Mouse (Mus musculus) spleen, adult 2 months (tissue): ENCODE measurements at regions not wholly inside any gene's neighbourhood (a gene's known extent, or its start where the extent isn't known, plus 50 kb on each side); places are given as distances from the start of the nearest gene placed in this dataset.

Experiments
- CTCF ChIP-seq: fragments of 200-500 bp; IDR thresholded peaks from 2 replicates; pipeline ENCODE4 v1.5.1; 2011; ENCODE audit warnings: mild to moderate bottlenecking, inconsistent platforms; ENCODE audit not compliant: insufficient read depth, insufficient read length, insufficient replicate concordance; ENCODE audit errors: extremely low read depth
- POLR2A ChIP-seq: fragments of 200-500 bp; IDR thresholded peaks from 2 replicates; pipeline ENCODE4 v1.6.1; 2011; ENCODE audit warnings: low read depth, low read length, inconsistent platforms

DNA sequence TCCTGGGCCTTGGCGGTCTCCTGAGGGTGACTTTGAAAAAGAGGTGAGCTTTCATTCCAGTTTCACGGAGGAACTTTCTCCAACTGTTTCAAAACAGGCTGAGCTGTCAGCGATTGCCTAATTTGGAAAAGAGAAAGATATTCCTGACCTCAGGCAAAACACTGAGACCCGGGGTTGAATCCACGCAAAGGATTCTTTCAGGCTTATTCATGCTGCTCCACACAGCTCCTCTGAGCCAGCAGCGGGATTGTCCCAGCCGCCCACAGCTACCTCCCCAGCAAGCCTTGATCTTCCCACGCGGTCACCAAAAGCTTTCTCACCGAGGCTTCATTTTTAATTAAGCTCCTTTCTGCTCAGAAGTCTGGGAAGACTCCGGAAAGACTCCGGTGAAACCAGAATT, 178.0 kb upstream of the Smlr1 start:
- no peak for TF ChIP-seq CTCF
- TF ChIP-seq POLR2A = no peak
